In genomic region chr1:121390003-121390402, GRCm38 (mm10) we compare ENCODE assay signal across 24 mouse cellular contexts. TPM values are rescaled to one million over a fixed set of nuclear protein-coding genes. Genes with fewer than 3 reads are reported as not detected.
A peak's percentile ranks its signal among the peaks of the same experiment; 100 is the strongest.
DNase-seq lines count a peak whose midpoint lies in the region; ATAC-seq and TF ChIP-seq lines count a peak whose summit lies in the region.
"Had no signal": no experiment of that assay in that cellular context is flagged by ENCODE, and none has a peak within 500 bp of the region (broad histone marks: within the 10 kb centered on the region; RNA-seq: fewer than 3 reads in every experiment).

No protein-coding gene starts in this region.

- H3K4me2 ChIP-seq in forebrain, embryonic 14.5 days (ENCODE audit: low read length): no peak overlapping the region
- H3K4me2 ChIP-seq in forebrain, embryonic 15.5 days (replicated peaks): no peak overlapping the region
- H3K4me2 ChIP-seq in midbrain, postnatal 0 days (ENCODE audit: low read depth, low read length, poor library complexity, severe bottlenecking): peak overlapping the region; percentile 44; the same call in 1 of the 2 replicates
- H3K4me2 ChIP-seq in intestine, embryonic 15.5 days (replicated peaks): no peak overlapping the region
- H3K4me2 ChIP-seq: heart, embryonic 11.5 days had no signal

- no peaks in the 10 kb centered on the region for H3K9me3 ChIP-seq in forebrain, embryonic 14.5 days (replicated peaks; ENCODE audit: control insufficient read depth, low read length)
- H3K9me3 ChIP-seq in forebrain, embryonic 10.5 days: no peaks in the 10 kb centered on the region
- H3K9me3 ChIP-seq in forebrain, embryonic 15.5 days: no peaks in the 10 kb centered on the region
- no peaks in the 10 kb centered on the region for H3K9me3 ChIP-seq in midbrain, postnatal 0 days (ENCODE audit: low read length)
- no peaks in the 10 kb centered on the region for H3K9me3 ChIP-seq in intestine, embryonic 15.5 days

- peak; percentile 70; the same call in 1 of the 2 replicates for ATAC-seq in forebrain, embryonic 14.5 days
- peak; percentile 48; the same call in 1 of the 2 replicates for ATAC-seq in forebrain, embryonic 15.5 days (replicated peaks)
- ATAC-seq in midbrain, postnatal 0 days (ENCODE audit: low FRiP score): no peak
- no peak for ATAC-seq in intestine, embryonic 15.5 days
- ATAC-seq: inflammation-experienced regulatory T-cells, adult 6 months; Patski had no signal

- TF ChIP-seq CTCF in layer of hippocampus, adult 2 months (conservative IDR thresholded peaks at IDR 0.05): no peak
- TF ChIP-seq CTCF in midbrain, postnatal 0 days (IDR thresholded peaks at IDR 0.05): no peak

- H3K36me3 ChIP-seq in forebrain, embryonic 14.5 days (ENCODE audit: control insufficient read depth, insufficient read depth, low read length): no peaks in the 10 kb centered on the region
- H3K36me3 ChIP-seq in forebrain, embryonic 10.5 days (replicated peaks): no peaks in the 10 kb centered on the region
- no peaks in the 10 kb centered on the region for H3K36me3 ChIP-seq in forebrain, embryonic 15.5 days
- no peaks in the 10 kb centered on the region for H3K36me3 ChIP-seq in midbrain, postnatal 0 days (ENCODE audit: insufficient read depth, low read length)
- no peaks in the 10 kb centered on the region for H3K36me3 ChIP-seq in intestine, embryonic 15.5 days

- H3K4me1 ChIP-seq in forebrain, embryonic 14.5 days (ENCODE audit: control insufficient read depth, insufficient read depth, low read length): peaks cover 16% of the 10 kb centered on the region
- peaks cover 12% of the 10 kb centered on the region for H3K4me1 ChIP-seq in forebrain, embryonic 10.5 days
- peaks cover 36% of the 10 kb centered on the region for H3K4me1 ChIP-seq in forebrain, embryonic 15.5 days
- H3K4me1 ChIP-seq in midbrain, postnatal 0 days (ENCODE audit: insufficient read depth, low read length): no peaks in the 10 kb centered on the region
- H3K4me1 ChIP-seq in intestine, embryonic 15.5 days (replicated peaks): no peaks in the 10 kb centered on the region; the same call in none of the 2 replicates

- H3K9ac ChIP-seq in forebrain, embryonic 14.5 days (ENCODE audit: low read length): no peak overlapping the region
- H3K9ac ChIP-seq in forebrain, embryonic 15.5 days (replicated peaks): no peak overlapping the region
- H3K9ac ChIP-seq in midbrain, postnatal 0 days (replicated peaks; ENCODE audit: low read length, poor library complexity, severe bottlenecking): no peak overlapping the region
- no peak overlapping the region for H3K9ac ChIP-seq in intestine, embryonic 15.5 days
- H3K9ac ChIP-seq: liver, embryonic 14.5 days had no signal

- no peak overlapping the region for H3K4me3 ChIP-seq in forebrain, embryonic 14.5 days (ENCODE audit: low read depth, low read length)
- H3K4me3 ChIP-seq in forebrain, embryonic 10.5 days: no peak overlapping the region
- H3K4me3 ChIP-seq in layer of hippocampus, adult 2 months: no peak overlapping the region
- H3K4me3 ChIP-seq in forebrain, embryonic 15.5 days: no peak overlapping the region
- no peak overlapping the region for H3K4me3 ChIP-seq in midbrain, postnatal 0 days (ENCODE audit: low read depth, low read length)
- no peak overlapping the region for H3K4me3 ChIP-seq in intestine, embryonic 15.5 days (replicated peaks)
- H3K4me3 ChIP-seq: gastrocnemius, adult 2 months had no signal

- peak; percentile 77 for DNase-seq in forebrain, embryonic 14.5 days (ENCODE audit: low spot score)
- DNase-seq in forebrain, embryonic 10.5 days (ENCODE audit: extremely low spot score, low spot score): no peak
- no peak for DNase-seq in layer of hippocampus, adult 2 months (ENCODE audit: low spot score in 2 of 2)
- no peak for DNase-seq in layer of hippocampus, adult 11-12 months (ENCODE audit: low spot score)
- peak; percentile 19 for DNase-seq in midbrain, postnatal 0 days (ENCODE audit: low spot score)
- DNase-seq: adrenal gland, postnatal 10 days; cerebellum, adult 11 months; cerebellum, adult 9-10 months; cerebellum, postnatal 36 days; gastrocnemius, adult 2 months; gastrocnemius, postnatal 36 days; heart, adult 18-20 months; heart, postnatal 36 days; kidney, adult 8-10 months; lung, adult 2 months; thymus, adult 2 months had no signal

- whole genome bisulfite sequencing in forebrain, embryonic 14.5 days: 33% methylated on average over 5 of the region's 5 CpGs
- WGBS in forebrain, embryonic 10.5 days: 94% methylated on average over 5 of the region's 5 CpGs
- WGBS in forebrain, embryonic 15.5 days: 16% methylated on average over 5 of the region's 5 CpGs
- 41% methylated on average over 5 of the region's 5 CpGs for WGBS in midbrain, postnatal 0 days
- 97% methylated on average over 5 of the region's 5 CpGs for WGBS in intestine, embryonic 15.5 days

- H3K27ac ChIP-seq in forebrain, embryonic 14.5 days (ENCODE audit: low read depth, low read length): no peak overlapping the region
- H3K27ac ChIP-seq in forebrain, embryonic 10.5 days: no peak overlapping the region
- peak overlapping the region; percentile 79; the same call in 1 of the 2 replicates for H3K27ac ChIP-seq in layer of hippocampus, adult 2 months
- H3K27ac ChIP-seq in forebrain, embryonic 15.5 days (replicated peaks): no peak overlapping the region
- H3K27ac ChIP-seq in midbrain, postnatal 0 days (ENCODE audit: low read depth, low read length): no peak overlapping the region
- H3K27ac ChIP-seq in intestine, embryonic 15.5 days: no peak overlapping the region
- H3K27ac ChIP-seq: gastrocnemius, adult 2 months; kidney, postnatal 0 days; liver, embryonic 14.5 days; macrophage had no signal

- H3K27me3 ChIP-seq in forebrain, embryonic 14.5 days (replicated peaks; ENCODE audit: control insufficient read depth, insufficient read depth, low read length): no peaks in the 10 kb centered on the region
- no peaks in the 10 kb centered on the region for H3K27me3 ChIP-seq in forebrain, embryonic 10.5 days (ENCODE audit: poor library complexity, severe bottlenecking)
- H3K27me3 ChIP-seq in forebrain, embryonic 15.5 days: no peaks in the 10 kb centered on the region
- no peaks in the 10 kb centered on the region for H3K27me3 ChIP-seq in midbrain, postnatal 0 days (ENCODE audit: insufficient read depth, low read length)
- no peaks in the 10 kb centered on the region for H3K27me3 ChIP-seq in intestine, embryonic 15.5 days (replicated peaks)
- H3K27me3 ChIP-seq: Patski had no signal

RNA-seq across cellular contexts. Expression of gene Ccdc93, which starts 40.8 kb away (rescaled TPM):
- polyA plus RNA-seq in forebrain, embryonic 14.5 days (2014; fragmentation: Nextera tagmentation; extraction: Ambion mirVana): 5.8 and 8.2 TPM in 2 replicates
- 12.1 and 12.9 TPM in 2 replicates for polyA plus RNA-seq in forebrain, embryonic 10.5 days (2016; fragmentation: Nextera tagmentation; extraction: Ambion mirVana)
- 10 to 100 TPM; 30.1 to 32.4 TPM for total RNA-seq in layer of hippocampus, adult 2 months (2021)
- 11.5 and 12.9 TPM in 2 replicates for polyA plus RNA-seq in forebrain, embryonic 15.5 days (2015; fragmentation: Nextera tagmentation; extraction: Ambion mirVana)
- 12.5 and 15.5 TPM in 2 replicates for total RNA-seq in midbrain, postnatal 0 days (2014; rRNA removed)
- 5.8 and 7.2 TPM in 2 replicates for polyA plus RNA-seq in midbrain, postnatal 0 days (2015; fragmentation: Nextera tagmentation; extraction: Ambion mirVana)
- 11.2 and 11.6 TPM in 2 replicates for polyA plus RNA-seq in intestine, embryonic 15.5 days (2015; fragmentation: Nextera tagmentation; extraction: Ambion mirVana)

RNA-seq across cellular contexts. Expression of gene Insig2, which starts 57.6 kb away (rescaled TPM):
- 23.8 and 31.4 TPM in 2 replicates for polyA plus RNA-seq in forebrain, embryonic 14.5 days (2014; fragmentation: Nextera tagmentation; extraction: Ambion mirVana)
- 19.0 and 20.9 TPM in 2 replicates for polyA plus RNA-seq in forebrain, embryonic 10.5 days (2016; fragmentation: Nextera tagmentation; extraction: Ambion mirVana)
- 10 to 100 TPM; 66.4 to 73.8 TPM for total RNA-seq in layer of hippocampus, adult 2 months (2021)
- polyA plus RNA-seq in forebrain, embryonic 15.5 days (2015; fragmentation: Nextera tagmentation; extraction: Ambion mirVana): 40.5 and 44.4 TPM in 2 replicates
- total RNA-seq in midbrain, postnatal 0 days (2014; rRNA removed): 22.9 and 24.3 TPM in 2 replicates
- polyA plus RNA-seq in midbrain, postnatal 0 days (2015; fragmentation: Nextera tagmentation; extraction: Ambion mirVana): 35.7 and 44.9 TPM in 2 replicates
- polyA plus RNA-seq in intestine, embryonic 15.5 days (2015; fragmentation: Nextera tagmentation; extraction: Ambion mirVana): 25.6 and 31.9 TPM in 2 replicates

Comparison
In these comparisons a context has a peak if more than half of its experiments do, and no peak if none do; other contexts are left out.
1. DNase-seq: peak in forebrain, embryonic 14.5 days (single experiment) and midbrain, postnatal 0 days (single experiment); none in forebrain, embryonic 10.5 days (single experiment), layer of hippocampus, adult 2 months (0 of 2) and layer of hippocampus, adult 11-12 months (single experiment).
2. ATAC-seq: peak in forebrain, embryonic 14.5 days (single experiment) and forebrain, embryonic 15.5 days (single experiment); none in midbrain, postnatal 0 days (single experiment) and intestine, embryonic 15.5 days (single experiment).